Mouse (Mus musculus) heart, embryonic 11.5 days (tissue): ENCODE data around the gene Stac2. TPM values are rescaled to one million over a fixed set of nuclear protein-coding genes. Genes with fewer than 3 reads are reported as not detected.

ENCODE experiments used
- ATAC-seq: fragments of 200-750 bp; cut with Nextera tagmentation; replicated peaks from 2 replicates; pipeline ENCODE4 v1.8.0; 2017; ENCODE audit warnings: moderate library complexity; ENCODE audit not compliant: insufficient number of reproducible peaks, low FRiP score, low TSS enrichment
- H3K27ac ChIP-seq: fragments of 300-500 bp; sonication (generic); 2 replicates; pipeline ENCODE4 v1.5.1; 2014; ENCODE audit warnings: mild to moderate bottlenecking, low read depth, low read length
- H3K27me3 ChIP-seq: fragments of 300-500 bp; sonication (generic); 2 replicates; pipeline ENCODE4 v1.6.1; 2014; ENCODE audit warnings: mild to moderate bottlenecking, low read length, mixed read lengths; ENCODE audit not compliant: control insufficient read depth, insufficient read depth
- H3K36me3 ChIP-seq: fragments of 300-500 bp; sonication (generic); 2 replicates; pipeline ENCODE4 v1.6.1; 2014; ENCODE audit warnings: mild to moderate bottlenecking, low read length, moderate library complexity, mixed read lengths; ENCODE audit not compliant: control insufficient read depth, insufficient read depth
- H3K4me1 ChIP-seq: fragments of 300-500 bp; sonication (generic); 2 replicates; pipeline ENCODE4 v1.6.1; 2014; ENCODE audit warnings: low read length; ENCODE audit not compliant: control insufficient read depth, insufficient read depth
- H3K4me2 ChIP-seq: fragments of 300-500 bp; sonication (generic); 2 replicates; pipeline ENCODE4 v1.6.1; 2014; ENCODE audit warnings: mild to moderate bottlenecking, moderate library complexity
- H3K4me3 ChIP-seq: fragments of 300-500 bp; sonication (generic); 2 replicates; pipeline ENCODE4 v1.5.1; 2014; ENCODE audit warnings: low read depth, low read length
- H3K9ac ChIP-seq: fragments of 300-500 bp; sonication (generic); 2 replicates; pipeline ENCODE4 v1.6.1; 2014; ENCODE audit warnings: mild to moderate bottlenecking, low read depth, low read length, moderate library complexity
- H3K9me3 ChIP-seq: fragments of 300-500 bp; sonication (generic); replicated peaks from 2 replicates; pipeline ENCODE4 v1.6.1; 2016; ENCODE audit warnings: low read length; ENCODE audit not compliant: control insufficient read depth
- WGBS: fragments of 180-500 bp; shearing (Covaris S2); extraction: QIAGEN DNeasy Blood & Tissue Kit; methylation state at CpG from one replicate; pipeline ENCODE4 v1.1.7; 2014; ENCODE audit not compliant: insufficient replicate concordance; 5-methylcytosine and 5-hydroxymethylcytosine counted together
- polyA plus RNA-seq: library from polyadenylated mRNA; unstranded; fragments of >200 nt; fragmentation: Nextera tagmentation; extraction: Ambion mirVana; gene quantifications from 2 replicates; pipeline ENCODE4 v1.2.1, GENCODE M21; 2014

The Stac2 gene
- polyA plus RNA-seq, 1 experiment from 2014 or later, result 0.26 TPM

- no peak overlapping the region for H3K27ac ChIP-seq
- no peak overlapping the region for H3K4me3 ChIP-seq
- H3K36me3 ChIP-seq, result no peaks in the 10 kb centered on the region
- H3K9me3 ChIP-seq, result no peaks in the 10 kb centered on the region
- WGBS, result 55% methylated on average over 1 of the region's 1 CpGs
- H3K4me1 ChIP-seq, result peaks cover 7% of the 10 kb centered on the region; the same call in 1 of the 2 replicates
- no peak overlapping the region for H3K4me2 ChIP-seq
- H3K9ac ChIP-seq, result no peak overlapping the region
- ATAC-seq, result no peak
- H3K27me3 ChIP-seq, result peaks cover 37% of the 10 kb centered on the region
Observed at GRCm38 (mm10) chr11:97996691-97997090, 56.6 kb downstream of the Stac2 start.

GRCm38 (mm10) chr11:97995564-97996288 is 57.5 kb downstream of the Stac2 start, which contains the start of gene Arl5c:
Arl5c (minus strand) TSS chr11:97996181.
- H3K27me3 ChIP-seq, result peaks cover 28% of the 10 kb centered on the region

GRCm38 (mm10) chr11:97994539-97995100 is 58.6 kb downstream of the Stac2 start:
- peak overlapping the region; percentile 95 for H3K4me2 ChIP-seq
- H3K4me1 ChIP-seq, result peaks cover 14% of the 10 kb centered on the region
- no peak overlapping the region for H3K9ac ChIP-seq
- no peaks in the 10 kb centered on the region for H3K9me3 ChIP-seq
- peak overlapping the region; percentile 49 for H3K4me3 ChIP-seq
- no peak for ATAC-seq
- no peak overlapping the region for H3K27ac ChIP-seq
- peaks cover 21% of the 10 kb centered on the region for H3K27me3 ChIP-seq
- WGBS, result 5% methylated on average over 13 of the region's 13 CpGs
- no peaks in the 10 kb centered on the region for H3K36me3 ChIP-seq

More at GRCm38 (mm10) chr11:97995564-97996288, 57.5 kb downstream of the Stac2 start, which contains the start of gene Arl5c:
- Histone ChIP-seq H3K9me3 (no peaks in the 10 kb centered on the region), H3K9ac (peak within 1 kb of the TSS; percentile 47), H3K4me2 (peak within 1 kb of the TSS; percentile 95), H3K27ac (no peak within 1 kb of the TSS), H3K4me1 (peaks cover 7% of the 10 kb centered on the region; the same call in 1 of the 2 replicates), H3K4me3 (peak within 1 kb of the TSS; percentile 49), H3K36me3 (no peaks in the 10 kb centered on the region)
- 2% methylated on average over 25 of the region's 26 CpGs for WGBS
- ATAC-seq, result no peak

- Histone ChIP-seq H3K27ac (peak overlapping the region; percentile 86), H3K36me3 (no peaks in the 10 kb centered on the region), H3K27me3 (peaks cover 41% of the 10 kb centered on the region), H3K4me2 (peak overlapping the region; percentile 77), H3K4me3 (peak overlapping the region; percentile 90), H3K9ac (peak overlapping the region; percentile 88), H3K9me3 (no peaks in the 10 kb centered on the region), H3K4me1 (peaks cover 17% of the 10 kb centered on the region)
- ATAC-seq, result peak; percentile 85
- under 1% methylated on average over 26 of the region's 26 CpGs for WGBS
Observed at GRCm38 (mm10) chr11:97988530-97989096, 64.6 kb downstream of the Stac2 start.

- H3K9me3 ChIP-seq, result no peaks in the 10 kb centered on the region
- H3K4me2 ChIP-seq, result peak overlapping the region; percentile 78
- H3K36me3 ChIP-seq, result no peaks in the 10 kb centered on the region
- H3K4me3 ChIP-seq, result peak overlapping the region; percentile 90
- H3K4me1 ChIP-seq, result peaks cover 17% of the 10 kb centered on the region
- peaks cover 41% of the 10 kb centered on the region for H3K27me3 ChIP-seq
- peak; percentile 82 for ATAC-seq
- peak overlapping the region; percentile 88 for H3K9ac ChIP-seq
- WGBS, result under 1% methylated on average over 42 of the region's 42 CpGs
- H3K27ac ChIP-seq, result peak overlapping the region; percentile 86
Observed at GRCm38 (mm10) chr11:97987551-97988526, 65.4 kb downstream of the Stac2 start.

GRCm38 (mm10) chr11:97986738-97987465 is 66.4 kb downstream of the Stac2 start:
- Histone ChIP-seq H3K9ac (no peak overlapping the region), H3K4me2 (peak overlapping the region; percentile 85), H3K4me1 (peaks cover 17% of the 10 kb centered on the region), H3K4me3 (peak overlapping the region; percentile 90), H3K36me3 (no peaks in the 10 kb centered on the region), H3K27ac (no peak overlapping the region), H3K9me3 (no peaks in the 10 kb centered on the region), H3K27me3 (peaks cover 37% of the 10 kb centered on the region)
- ATAC-seq, result no peak
- 18% methylated on average over 17 of the region's 17 CpGs for WGBS
